Mouse (Mus musculus): ENCODE results near the gene Arfrp1. TPM values are rescaled to one million over a fixed set of nuclear protein-coding genes. Genes with fewer than 3 reads are reported as not detected.

Gene Arfrp1
- total and polyA plus RNA-seq, 3 experiments, result 29.2 to 55.6 (median 46.0) TPM

DNA sequence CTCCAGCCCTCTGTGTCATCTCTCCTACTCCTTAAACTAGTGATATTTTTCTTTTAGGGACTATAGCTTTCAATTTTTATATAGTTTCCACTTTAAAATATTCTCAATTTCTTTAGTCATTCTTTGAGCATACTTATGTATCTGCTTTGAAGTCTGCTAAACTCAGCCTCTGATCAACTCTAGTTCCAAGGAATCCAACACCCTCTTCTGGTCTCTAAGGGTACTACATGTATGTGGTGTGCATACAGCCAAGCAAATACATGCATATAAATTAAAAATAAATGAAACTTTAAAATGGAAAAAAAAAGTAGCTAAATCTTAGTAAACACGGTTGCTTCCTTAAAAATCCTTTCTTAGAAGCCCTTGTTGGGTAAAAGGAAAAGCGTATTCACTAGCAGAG lies 10.6 kb upstream of the Arfrp1 start:
- Histone ChIP-seq H3K4me1 (ENCODE audit: control insufficient read depth in 1 of 2, insufficient read depth in 2 of 2) (peaks cover 4 to 47% of the 10 kb centered on the region in 2 experiments; a peak in 3 of 4 replicates), H3K27ac (ENCODE audit: insufficient read depth, low read depth) (no peak overlapping the region), H3K4me3 (replicated peaks in 1 of 3; ENCODE audit: low read depth in 2 of 3, low read length in 2 of 3, poor library complexity in 1 of 3) (no peak overlapping the region), H3K9me3 (replicated peaks; ENCODE audit: low read length) (no peaks in the 10 kb centered on the region), H3K27me3 (replicated peaks) (no peaks in the 10 kb centered on the region), H3K79me2 (replicated peaks; ENCODE audit: control insufficient read depth, extremely low read depth, insufficient read depth, poor library complexity, severe bottlenecking) (peaks cover 45% of the 10 kb centered on the region), H3K4me2 (ENCODE audit: insufficient read depth, low read depth, poor library complexity, severe bottlenecking) (no peak overlapping the region), H3K9ac (ENCODE audit: insufficient read depth, low read depth) (no peak overlapping the region), H3K36me3 (replicated peaks in 1 of 2; ENCODE audit: control insufficient read depth in 1 of 2, insufficient read depth in 1 of 2, low read length in 1 of 2) (peaks cover 29 to 71% of the 10 kb centered on the region in 2 experiments)
- TF ChIP-seq SMC3 (IDR thresholded peaks at IDR 0.05; ENCODE audit: low read depth, low read length) (0 out of 2 replicates have a peak, but pooled peaks have one; percentile 6), RAD21 (IDR thresholded peaks at IDR 0.05; ENCODE audit: low read depth, low read length) (peak; percentile 47), MAZ (IDR thresholded peaks at IDR 0.05; ENCODE audit: low read depth, low read length) (no peak), CTCF (conservative IDR thresholded peaks at IDR 0.05 in 1 of 2, IDR thresholded peaks at IDR 0.05 in 1 of 2; ENCODE audit: low read depth in 2 of 2, low read length in 2 of 2) (peak; percentile 28 to 54; a peak in 3 of 4 replicates)
- peak; percentile 62 for DNase-seq (ENCODE audit: extremely low read depth)
- in situ Hi-C loops (cut with MboI; ENCODE audit: low pct_ligation_motif_present, low pct_unique_long_range_greater_than_20kb, low sequenced_read_pairs) (no loop called here), dilution Hi-C loops (cut with MboI; ENCODE audit: extremely low pct_ligation_motif_present, extremely low pct_unique_long_range_greater_than_20kb, low sequenced_read_pairs) (no loop called here)

DNA sequence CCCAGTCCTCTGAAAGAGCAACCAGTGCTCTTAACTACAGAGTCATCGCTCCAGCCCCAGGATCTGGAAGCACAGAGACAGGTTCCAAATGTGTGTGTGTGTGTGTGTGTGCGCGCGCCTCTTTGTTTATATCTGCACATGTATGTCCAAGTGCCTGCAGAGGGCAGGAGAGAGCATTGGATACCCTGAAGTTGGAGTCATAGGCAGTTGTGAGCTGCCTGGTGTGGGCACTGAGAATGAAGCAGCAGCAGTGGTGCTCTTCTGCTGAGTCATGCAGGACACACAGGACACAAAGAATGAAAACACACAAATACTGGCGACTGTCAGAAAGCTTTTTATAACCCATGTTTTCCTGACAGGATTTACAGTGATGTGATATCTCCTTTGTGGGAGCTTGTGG lies 4.8 kb upstream of the Arfrp1 start:
- peaks cover 9 to 47% of the 10 kb centered on the region in 2 experiments for H3K36me3 ChIP-seq (replicated peaks in 1 of 2; ENCODE audit: control insufficient read depth in 1 of 2, insufficient read depth in 1 of 2, low read length in 1 of 2)
- no peak for DNase-seq (ENCODE audit: extremely low read depth)
- dilution Hi-C loops (cut with MboI; ENCODE audit: extremely low pct_ligation_motif_present, extremely low pct_unique_long_range_greater_than_20kb, low sequenced_read_pairs) (no loop called here), in situ Hi-C loops (cut with MboI; ENCODE audit: low pct_ligation_motif_present, low pct_unique_long_range_greater_than_20kb, low sequenced_read_pairs) (loop anchor here (25.0 kb wide), 1 partner anchor 658 kb away; the partner anchor contains the start of genes Dido1 and Gid8)
- peaks cover 71% of the 10 kb centered on the region for H3K79me2 ChIP-seq (replicated peaks; ENCODE audit: control insufficient read depth, extremely low read depth, insufficient read depth, poor library complexity, severe bottlenecking)
- no peak overlapping the region for H3K4me2 ChIP-seq (ENCODE audit: insufficient read depth, low read depth, poor library complexity, severe bottlenecking)
- no peaks in the 10 kb centered on the region for H3K27me3 ChIP-seq (replicated peaks)
- H3K27ac ChIP-seq (ENCODE audit: insufficient read depth, low read depth), result no peak overlapping the region
- H3K9me3 ChIP-seq (replicated peaks; ENCODE audit: low read length), result peaks cover 5% of the 10 kb centered on the region
- H3K4me1 ChIP-seq (ENCODE audit: control insufficient read depth in 1 of 2, insufficient read depth in 2 of 2), result peaks cover 2 to 34% of the 10 kb centered on the region in 2 experiments; a peak in 3 of 4 replicates
- H3K4me3 ChIP-seq (replicated peaks in 1 of 3; ENCODE audit: low read depth in 2 of 3, low read length in 2 of 3, poor library complexity in 1 of 3), result no peak overlapping the region
- no peak overlapping the region for H3K9ac ChIP-seq (ENCODE audit: insufficient read depth, low read depth)
- TF ChIP-seq PAX5 (IDR thresholded peaks at IDR 0.05; ENCODE audit: low read length) (no peak), CTCF (conservative IDR thresholded peaks at IDR 0.05 in 1 of 2, IDR thresholded peaks at IDR 0.05 in 1 of 2; ENCODE audit: low read depth in 2 of 2, low read length in 2 of 2) (peak in 1 of 2 experiments; percentile 16; a peak in 2 of 4 replicates)

DNA sequence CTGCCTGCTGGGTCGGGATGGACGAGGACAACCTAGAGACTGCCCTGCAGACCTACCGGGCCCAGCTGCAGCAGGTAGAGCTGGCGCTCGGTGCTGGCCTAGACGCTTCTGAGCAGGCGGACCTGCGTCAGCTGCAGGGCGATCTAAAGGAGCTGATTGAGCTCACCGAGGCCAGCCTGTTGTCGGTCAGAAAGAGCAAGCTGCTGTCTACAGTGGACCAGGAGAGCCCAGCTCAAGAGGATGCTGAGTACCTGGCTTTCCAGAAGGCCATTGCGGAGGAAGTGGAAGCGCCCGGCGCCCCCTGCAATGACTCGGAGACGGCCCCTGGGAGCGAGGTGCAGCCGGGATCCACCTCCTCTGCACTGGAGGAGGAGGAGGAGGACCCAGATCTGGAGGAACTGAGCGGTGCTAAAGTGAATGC lies 461 bp upstream of the Arfrp1 start:
- Histone ChIP-seq H3K79me2 (replicated peaks; ENCODE audit: control insufficient read depth, extremely low read depth, insufficient read depth, poor library complexity, severe bottlenecking) (peaks cover 59% of the 10 kb centered on the region), H3K27me3 (replicated peaks) (no peaks in the 10 kb centered on the region), H3K9ac (ENCODE audit: insufficient read depth, low read depth) (peak overlapping the region; percentile 65), H3K27ac (ENCODE audit: insufficient read depth, low read depth) (peak overlapping the region; percentile 73), H3K4me1 (ENCODE audit: control insufficient read depth in 1 of 2, insufficient read depth in 2 of 2) (peaks cover 5 to 33% of the 10 kb centered on the region in 2 experiments), H3K9me3 (replicated peaks; ENCODE audit: low read length) (peaks cover 5% of the 10 kb centered on the region), H3K4me2 (ENCODE audit: insufficient read depth, low read depth, poor library complexity, severe bottlenecking) (peak overlapping the region; percentile 95; the same call in 1 of the 2 replicates), H3K36me3 (replicated peaks in 1 of 2; ENCODE audit: control insufficient read depth in 1 of 2, insufficient read depth in 1 of 2, low read length in 1 of 2) (peaks cover 29 to 54% of the 10 kb centered on the region in 2 experiments), H3K4me3 (replicated peaks in 1 of 3; ENCODE audit: low read depth in 2 of 3, low read length in 2 of 3, poor library complexity in 1 of 3) (peak overlapping the region; percentile 68 to 86 (median 79))
- DNase-seq (ENCODE audit: extremely low read depth), result peak; percentile 34
- dilution Hi-C loops (cut with MboI; ENCODE audit: extremely low pct_ligation_motif_present, extremely low pct_unique_long_range_greater_than_20kb, low sequenced_read_pairs) (no loop called here), in situ Hi-C loops (cut with MboI; ENCODE audit: low pct_ligation_motif_present, low pct_unique_long_range_greater_than_20kb, low sequenced_read_pairs) (loop anchor here (10.0 to 25.0 kb wide), 2 partner anchors 181 to 653 kb away; partner anchors contain the start of genes Dido1, Gid8 and Ppdpf)
- TF ChIP-seq ELF1 (IDR thresholded peaks at IDR 0.05; ENCODE audit: low read depth, low read length) (no peak), TBP (conservative IDR thresholded peaks at IDR 0.05; ENCODE audit: low read depth, low read length) (0 out of 2 replicates have a peak, but pooled peaks have one; percentile 5)

Measured in CH12.LX (cell line).